In the genomic region with DNA sequence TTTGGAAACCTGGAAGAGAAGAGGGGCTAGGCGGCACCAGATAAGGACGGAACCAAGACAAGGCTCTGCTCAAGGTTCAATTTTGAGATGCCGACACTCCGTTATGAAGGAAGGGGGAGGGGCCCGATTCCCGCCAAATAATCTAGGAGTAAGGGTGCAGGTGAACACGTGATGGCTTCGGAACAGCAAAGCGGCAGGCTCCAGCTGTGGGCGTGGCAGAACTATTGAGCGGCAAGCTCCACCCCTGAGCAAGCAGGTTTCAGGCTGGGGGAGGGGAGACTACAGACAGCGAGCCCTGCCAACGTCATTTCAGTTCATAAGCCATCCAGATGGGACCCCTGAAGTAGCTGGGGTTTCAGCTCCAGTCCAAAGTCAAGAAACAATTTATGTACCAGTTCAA, we compare ENCODE assay signal across 8 mouse cellular contexts.
A peak's percentile ranks its signal among the peaks of the same experiment; 100 is the strongest.
DNase-seq lines count a peak whose midpoint lies in the region; ATAC-seq and TF ChIP-seq lines count a peak whose summit lies in the region.

No protein-coding gene starts in this region.

- no peak overlapping the region for H3K9ac ChIP-seq in heart, embryonic 13.5 days
- no peak overlapping the region for H3K9ac ChIP-seq in hindbrain, embryonic 12.5 days
- H3K9ac ChIP-seq in midbrain, embryonic 14.5 days (replicated peaks; ENCODE audit: low read length) = no peak overlapping the region

- H3K36me3 ChIP-seq in heart, embryonic 13.5 days = no peaks in the 10 kb centered on the region
- H3K36me3 ChIP-seq in hindbrain, embryonic 12.5 days = no peaks in the 10 kb centered on the region
- H3K36me3 ChIP-seq in midbrain, embryonic 14.5 days (ENCODE audit: control insufficient read depth, insufficient read depth, low read length) = no peaks in the 10 kb centered on the region

- no peaks in the 10 kb centered on the region for H3K9me3 ChIP-seq in heart, embryonic 13.5 days
- H3K9me3 ChIP-seq in hindbrain, embryonic 12.5 days (replicated peaks) = no peaks in the 10 kb centered on the region
- no peaks in the 10 kb centered on the region for H3K9me3 ChIP-seq in midbrain, embryonic 14.5 days (ENCODE audit: control insufficient read depth, low read length)

- H3K4me2 ChIP-seq in heart, embryonic 13.5 days = peak overlapping the region; percentile 54
- peak overlapping the region; percentile 13; the same call in 1 of the 2 replicates for H3K4me2 ChIP-seq in hindbrain, embryonic 12.5 days (replicated peaks)
- peak overlapping the region; percentile 25; the same call in 1 of the 2 replicates for H3K4me2 ChIP-seq in midbrain, embryonic 14.5 days (ENCODE audit: low read length)

- peaks cover 5% of the 10 kb centered on the region; the same call in 1 of the 2 replicates for H3K4me1 ChIP-seq in heart, embryonic 13.5 days
- H3K4me1 ChIP-seq in hindbrain, embryonic 12.5 days = no peaks in the 10 kb centered on the region
- no peaks in the 10 kb centered on the region for H3K4me1 ChIP-seq in midbrain, embryonic 14.5 days (ENCODE audit: control insufficient read depth, insufficient read depth, low read length)

- no peak for DNase-seq in heart, postnatal 4 days
- peak; percentile 9 for DNase-seq in brain, embryonic 14.5 days (ENCODE audit: low read depth)
- DNase-seq in midbrain, embryonic 14.5 days = no peak
- no peak for DNase-seq in layer of hippocampus, adult 9-11 months
- no peak for DNase-seq in left cerebral cortex, adult 11 months (ENCODE audit: low spot score)

- no peaks in the 10 kb centered on the region for H3K27me3 ChIP-seq in heart, embryonic 13.5 days (replicated peaks)
- H3K27me3 ChIP-seq in hindbrain, embryonic 12.5 days = no peaks in the 10 kb centered on the region
- no peaks in the 10 kb centered on the region for H3K27me3 ChIP-seq in midbrain, embryonic 14.5 days (ENCODE audit: control insufficient read depth, insufficient read depth, low read length)

- no peak for TF ChIP-seq POLR2A in brain, embryonic 14.5 days (IDR thresholded peaks at IDR 0.05; ENCODE audit: borderline replicate concordance, extremely low read depth, insufficient read depth, insufficient read length, poor library complexity, severe bottlenecking)

- H3K4me3 ChIP-seq in heart, embryonic 13.5 days = peak overlapping the region; percentile 24; the same call in 1 of the 2 replicates
- no peak overlapping the region for H3K4me3 ChIP-seq in hindbrain, embryonic 12.5 days
- no peak overlapping the region; the same call in 1 of the 2 replicates for H3K4me3 ChIP-seq in midbrain, embryonic 14.5 days (replicated peaks; ENCODE audit: low read depth, low read length)

- 35% methylated on average over 13 of the region's 13 CpGs for WGBS in heart, embryonic 13.5 days
- WGBS in hindbrain, embryonic 12.5 days = 40% methylated on average over 13 of the region's 13 CpGs
- WGBS in midbrain, embryonic 14.5 days = 45% methylated on average over 13 of the region's 13 CpGs

- TF ChIP-seq CTCF in brain, embryonic 14.5 days (IDR thresholded peaks at IDR 0.05; ENCODE audit: borderline replicate concordance, extremely low read depth, insufficient read depth, insufficient read length) = no peak

- no peak overlapping the region for H3K27ac ChIP-seq in heart, embryonic 13.5 days (replicated peaks)
- no peak overlapping the region for H3K27ac ChIP-seq in hindbrain, embryonic 12.5 days
- H3K27ac ChIP-seq in midbrain, embryonic 14.5 days (replicated peaks; ENCODE audit: low read depth, low read length) = no peak overlapping the region

- no peak for ATAC-seq in heart, embryonic 13.5 days (ENCODE audit: extremely low read depth, insufficient number of reproducible peaks, low FRiP score, low TSS enrichment)
- ATAC-seq in hindbrain, embryonic 12.5 days (ENCODE audit: low FRiP score) = no peak
- no peak for ATAC-seq in midbrain, embryonic 14.5 days (ENCODE audit: low FRiP score, low TSS enrichment)
- ATAC-seq in activated CD4-positive, CD25-positive, alpha-beta regulatory T cell, adult 4 months = no peak
